Mouse (Mus musculus): ENCODE measurements at regions not wholly inside any gene's neighbourhood (a gene's known extent, or its start where the extent isn't known, plus 50 kb on each side); places are given as distances from the start of the nearest gene placed in this dataset.

DNA sequence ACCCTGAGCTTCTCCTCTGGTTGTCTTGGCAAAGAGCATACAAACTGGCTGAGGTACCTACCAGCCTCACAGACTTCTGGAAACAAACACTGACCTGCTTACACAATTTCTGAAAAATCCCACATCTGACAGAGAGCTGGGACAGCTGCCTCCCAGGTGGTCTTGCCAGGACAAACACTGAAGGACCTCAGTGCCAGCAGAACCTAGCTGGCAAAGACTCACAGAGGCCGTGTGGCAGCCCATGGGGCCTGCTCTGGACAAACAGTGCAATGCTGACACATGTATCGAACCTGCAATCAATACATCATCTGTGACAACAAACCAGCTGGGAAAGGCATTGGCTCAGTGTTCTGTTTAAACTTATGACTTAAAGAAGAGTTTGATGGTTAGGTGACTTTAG is 167.4 kb downstream of the Pax1 start:
- 77% methylated on average over 2 of the region's 2 CpGs for whole genome bisulfite sequencing
- no peak for DNase-seq
- TF ChIP-seq CTCF (IDR thresholded peaks at IDR 0.05; ENCODE audit: borderline replicate concordance, control insufficient read depth, extremely low read depth, insufficient read depth, low read length, poor library complexity) (no peak), POLR2A (IDR thresholded peaks at IDR 0.05; ENCODE audit: control insufficient read depth, extremely low read depth, insufficient read depth, low read length, poor library complexity) (no peak)

DNA sequence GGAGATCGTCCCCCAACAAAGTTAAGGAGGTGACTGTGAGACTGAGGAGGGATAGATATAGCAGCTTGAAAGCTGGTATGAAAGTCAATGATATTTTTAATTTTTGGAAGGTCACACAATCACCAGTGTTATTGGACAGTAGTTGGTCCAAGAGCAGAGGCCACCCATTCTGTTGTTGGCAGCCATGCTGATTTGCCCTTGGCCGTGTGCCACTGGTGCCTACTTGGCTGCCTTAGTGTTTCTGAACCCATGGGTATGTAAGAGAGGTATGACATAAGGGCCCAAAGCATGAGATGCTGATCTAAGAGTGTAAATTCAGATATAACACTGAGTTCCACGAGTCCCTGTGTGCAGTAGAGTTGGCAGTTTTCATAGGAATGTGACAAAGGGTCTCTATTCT is 153.7 kb downstream of the Pax1 start:
- TF ChIP-seq CTCF (IDR thresholded peaks at IDR 0.05; ENCODE audit: borderline replicate concordance, control insufficient read depth, extremely low read depth, insufficient read depth, low read length, poor library complexity) (no peak), POLR2A (IDR thresholded peaks at IDR 0.05; ENCODE audit: control insufficient read depth, extremely low read depth, insufficient read depth, low read length, poor library complexity) (no peak)
- Histone ChIP-seq H3K27ac (ENCODE audit: control insufficient read depth, insufficient read depth, low read length) (no peak overlapping the region), H3K36me3 (ENCODE audit: control insufficient read depth, insufficient read depth, low read length) (no peaks in the 10 kb centered on the region), H3K27me3 (ENCODE audit: control insufficient read depth, insufficient read depth, low read length) (no peaks in the 10 kb centered on the region), H3K4me1 (replicated peaks; ENCODE audit: control insufficient read depth, insufficient read depth, low read length) (no peaks in the 10 kb centered on the region), H3K4me3 (ENCODE audit: control insufficient read depth, insufficient read depth, low read length) (no peak overlapping the region)
- WGBS, result 70% methylated on average over 3 of the region's 3 CpGs
- DNase-seq, result no peak

More for the DNA sequence above, 167.4 kb downstream of the Pax1 start:
- Histone ChIP-seq H3K27me3 (ENCODE audit: control insufficient read depth, insufficient read depth, low read length) (no peaks in the 10 kb centered on the region), H3K36me3 (ENCODE audit: control insufficient read depth, insufficient read depth, low read length) (no peaks in the 10 kb centered on the region), H3K27ac (ENCODE audit: control insufficient read depth, insufficient read depth, low read length) (no peak overlapping the region), H3K4me1 (replicated peaks; ENCODE audit: control insufficient read depth, insufficient read depth, low read length) (no peaks in the 10 kb centered on the region), H3K4me3 (ENCODE audit: control insufficient read depth, insufficient read depth, low read length) (no peak overlapping the region)

- Histone ChIP-seq H3K36me3 (ENCODE audit: control insufficient read depth, insufficient read depth, low read length) (no peaks in the 10 kb centered on the region), H3K4me1 (replicated peaks; ENCODE audit: control insufficient read depth, insufficient read depth, low read length) (no peaks in the 10 kb centered on the region), H3K27ac (ENCODE audit: control insufficient read depth, insufficient read depth, low read length) (no peak overlapping the region), H3K27me3 (ENCODE audit: control insufficient read depth, insufficient read depth, low read length) (no peaks in the 10 kb centered on the region), H3K4me3 (ENCODE audit: control insufficient read depth, insufficient read depth, low read length) (no peak overlapping the region)
- TF ChIP-seq POLR2A (IDR thresholded peaks at IDR 0.05; ENCODE audit: control insufficient read depth, extremely low read depth, insufficient read depth, low read length, poor library complexity) (no peak), CTCF (IDR thresholded peaks at IDR 0.05; ENCODE audit: borderline replicate concordance, control insufficient read depth, extremely low read depth, insufficient read depth, low read length, poor library complexity) (no peak)
- 93% methylated on average over 3 of the region's 3 CpGs for WGBS
- no peak for DNase-seq
These were observed 153.0 kb downstream of the Pax1 start for GRCm38 (mm10) chr2:147514748-147515147.

- 80% methylated on average over 4 of the region's 4 CpGs for WGBS
- DNase-seq, result no peak
- no peak overlapping the region for H3K4me3 ChIP-seq (ENCODE audit: control insufficient read depth, insufficient read depth, low read length)
- no peaks in the 10 kb centered on the region for H3K4me1 ChIP-seq (replicated peaks; ENCODE audit: control insufficient read depth, insufficient read depth, low read length)
- H3K27ac ChIP-seq (ENCODE audit: control insufficient read depth, insufficient read depth, low read length), result no peak overlapping the region
- no peaks in the 10 kb centered on the region for H3K36me3 ChIP-seq (ENCODE audit: control insufficient read depth, insufficient read depth, low read length)
- no peak for TF ChIP-seq POLR2A (IDR thresholded peaks at IDR 0.05; ENCODE audit: control insufficient read depth, extremely low read depth, insufficient read depth, low read length, poor library complexity)
- TF ChIP-seq CTCF (IDR thresholded peaks at IDR 0.05; ENCODE audit: borderline replicate concordance, control insufficient read depth, extremely low read depth, insufficient read depth, low read length, poor library complexity), result no peak
- H3K27me3 ChIP-seq (ENCODE audit: control insufficient read depth, insufficient read depth, low read length), result no peaks in the 10 kb centered on the region
These were observed 142.2 kb downstream of the Pax1 start for GRCm38 (mm10) chr2:147503962-147504361.

DNA sequence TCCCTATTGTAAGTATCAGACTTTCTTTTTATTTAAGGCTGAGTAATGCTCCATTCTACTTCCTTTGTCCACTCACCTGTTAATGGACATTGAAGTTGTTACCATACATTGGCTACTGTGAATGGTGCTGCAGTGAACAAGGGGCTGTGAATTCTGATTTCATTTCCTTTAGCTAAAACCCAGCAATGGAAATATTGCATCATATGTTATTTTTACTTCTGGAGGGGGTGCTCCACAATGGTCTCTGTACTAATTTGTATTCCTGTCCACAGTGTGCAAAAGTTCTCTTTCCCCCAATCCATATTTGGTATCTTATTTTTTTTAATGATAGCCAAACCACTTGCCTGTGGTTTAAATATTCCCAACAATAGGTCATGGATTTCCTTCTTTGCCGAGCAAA is 137.0 kb downstream of the Pax1 start:
- Histone ChIP-seq H3K36me3 (ENCODE audit: control insufficient read depth, insufficient read depth, low read length) (no peaks in the 10 kb centered on the region), H3K27me3 (ENCODE audit: control insufficient read depth, insufficient read depth, low read length) (no peaks in the 10 kb centered on the region), H3K4me1 (replicated peaks; ENCODE audit: control insufficient read depth, insufficient read depth, low read length) (no peaks in the 10 kb centered on the region), H3K27ac (ENCODE audit: control insufficient read depth, insufficient read depth, low read length) (no peak overlapping the region), H3K4me3 (ENCODE audit: control insufficient read depth, insufficient read depth, low read length) (no peak overlapping the region)
- no peak for DNase-seq
- 84% methylated on average over 1 of the region's 1 CpGs for WGBS
- TF ChIP-seq POLR2A (IDR thresholded peaks at IDR 0.05; ENCODE audit: control insufficient read depth, extremely low read depth, insufficient read depth, low read length, poor library complexity) (no peak), CTCF (IDR thresholded peaks at IDR 0.05; ENCODE audit: borderline replicate concordance, control insufficient read depth, extremely low read depth, insufficient read depth, low read length, poor library complexity) (no peak)

DNA sequence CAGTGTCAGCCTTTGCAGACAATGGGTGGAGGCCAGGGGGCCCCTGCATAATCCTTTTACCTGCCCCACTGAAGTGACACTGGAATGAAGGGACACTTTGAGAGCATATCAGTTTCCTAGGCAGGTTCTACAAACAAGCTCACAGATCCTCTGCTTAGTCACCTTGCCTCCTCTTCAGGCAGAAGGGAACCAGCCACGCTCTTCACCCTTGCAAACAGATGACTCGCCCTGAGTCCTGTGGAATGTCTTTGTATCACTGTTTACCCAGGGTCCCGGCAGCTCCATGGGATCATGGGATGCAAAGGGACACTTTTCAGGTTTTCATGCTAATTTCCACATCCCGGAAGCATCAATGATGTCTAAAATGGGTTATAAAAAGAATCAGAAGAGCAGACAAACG is 94.2 kb downstream of the Pax1 start:
- no peaks in the 10 kb centered on the region for H3K4me1 ChIP-seq (replicated peaks; ENCODE audit: control insufficient read depth, insufficient read depth, low read length)
- no peak overlapping the region for H3K27ac ChIP-seq (ENCODE audit: control insufficient read depth, insufficient read depth, low read length)
- DNase-seq, result no peak
- WGBS, result 71% methylated on average over 5 of the region's 5 CpGs
- no peak overlapping the region for H3K4me3 ChIP-seq (ENCODE audit: control insufficient read depth, insufficient read depth, low read length)
- TF ChIP-seq CTCF (IDR thresholded peaks at IDR 0.05; ENCODE audit: borderline replicate concordance, control insufficient read depth, extremely low read depth, insufficient read depth, low read length, poor library complexity), result no peak
- no peak for TF ChIP-seq POLR2A (IDR thresholded peaks at IDR 0.05; ENCODE audit: control insufficient read depth, extremely low read depth, insufficient read depth, low read length, poor library complexity)
- H3K36me3 ChIP-seq (ENCODE audit: control insufficient read depth, insufficient read depth, low read length), result no peaks in the 10 kb centered on the region
- H3K27me3 ChIP-seq (ENCODE audit: control insufficient read depth, insufficient read depth, low read length), result no peaks in the 10 kb centered on the region
